Mouse (Mus musculus): ENCODE measurements around the gene Vps50. TPM values are rescaled to one million over a fixed set of nuclear protein-coding genes. Genes with fewer than 3 reads are reported as not detected.
"Not testable (repeated sequence)": the region's sequence is repeated elsewhere in the genome, so short reads cannot be mapped to it uniquely, and the experiment has no call there.

Gene Vps50
- polyA plus RNA-seq, 1 experiment = 1.6 TPM

GRCm38 (mm10) chr6:3560009-3560408, 61.8 kb downstream of the Vps50 start:
- no peak for TF ChIP-seq FLI1 (IDR thresholded peaks at IDR 0.05; ENCODE audit: low read length)
- TF ChIP-seq GATA1 (IDR thresholded peaks at IDR 0.05; ENCODE audit: borderline replicate concordance, low read length) = no peak
- peaks cover 20% of the 10 kb centered on the region for H3K36me3 ChIP-seq (replicated peaks; ENCODE audit: low read length)
- H3K4me3 ChIP-seq (replicated peaks) = no peak overlapping the region
- peaks cover 4% of the 10 kb centered on the region for H3K4me1 ChIP-seq
- H3K9me3 ChIP-seq = no peaks in the 10 kb centered on the region
- H3K27me3 ChIP-seq (replicated peaks) = no peaks in the 10 kb centered on the region

- TF ChIP-seq FLI1 (IDR thresholded peaks at IDR 0.05; ENCODE audit: low read length) (no peak), GATA1 (IDR thresholded peaks at IDR 0.05; ENCODE audit: borderline replicate concordance, low read length) (no peak)
- Histone ChIP-seq H3K4me3 (replicated peaks) (no peak overlapping the region), H3K36me3 (replicated peaks; ENCODE audit: low read length) (peaks cover 31% of the 10 kb centered on the region), H3K4me1 (peaks cover 15% of the 10 kb centered on the region), H3K27me3 (replicated peaks) (no peaks in the 10 kb centered on the region), H3K9me3 (no peaks in the 10 kb centered on the region)
These were observed 64.1 kb downstream of the Vps50 start for GRCm38 (mm10) chr6:3562301-3562700.

- not testable (repeated sequence) for H3K27me3 ChIP-seq (replicated peaks); H3K9me3 ChIP-seq; H3K4me3 ChIP-seq (replicated peaks)
- Histone ChIP-seq H3K36me3 (replicated peaks; ENCODE audit: low read length) (peaks cover 38% of the 10 kb centered on the region), H3K4me1 (peaks cover 15% of the 10 kb centered on the region)
These were observed 65.9 kb downstream of the Vps50 start for GRCm38 (mm10) chr6:3564118-3564517.

GRCm38 (mm10) chr6:3565005-3565404, 66.8 kb downstream of the Vps50 start:
- peaks cover 12% of the 10 kb centered on the region for H3K4me1 ChIP-seq
- H3K36me3 ChIP-seq (replicated peaks; ENCODE audit: low read length) = peaks cover 40% of the 10 kb centered on the region
- no peaks in the 10 kb centered on the region for H3K9me3 ChIP-seq
- no peak overlapping the region for H3K4me3 ChIP-seq (replicated peaks)
- TF ChIP-seq FLI1 (IDR thresholded peaks at IDR 0.05; ENCODE audit: low read length) (no peak), GATA1 (IDR thresholded peaks at IDR 0.05; ENCODE audit: borderline replicate concordance, low read length) (no peak)
- no peaks in the 10 kb centered on the region for H3K27me3 ChIP-seq (replicated peaks)

GRCm38 (mm10) chr6:3565667-3566066, 67.5 kb downstream of the Vps50 start:
- Histone ChIP-seq H3K9me3 (no peaks in the 10 kb centered on the region), H3K4me1 (peaks cover 13% of the 10 kb centered on the region), H3K27me3 (replicated peaks) (no peaks in the 10 kb centered on the region), H3K4me3 (replicated peaks) (no peak overlapping the region), H3K36me3 (replicated peaks; ENCODE audit: low read length) (peaks cover 47% of the 10 kb centered on the region)
- no peak for TF ChIP-seq FLI1 (IDR thresholded peaks at IDR 0.05; ENCODE audit: low read length)
- TF ChIP-seq GATA1 (IDR thresholded peaks at IDR 0.05; ENCODE audit: borderline replicate concordance, low read length) = no peak

- peaks cover 57% of the 10 kb centered on the region for H3K36me3 ChIP-seq (replicated peaks; ENCODE audit: low read length)
- TF ChIP-seq GATA1 (IDR thresholded peaks at IDR 0.05; ENCODE audit: borderline replicate concordance, low read length) (no peak), FLI1 (IDR thresholded peaks at IDR 0.05; ENCODE audit: low read length) (no peak)
- no peaks in the 10 kb centered on the region for H3K9me3 ChIP-seq
- peaks cover 13% of the 10 kb centered on the region for H3K4me1 ChIP-seq
- no peak overlapping the region for H3K4me3 ChIP-seq (replicated peaks)
- H3K27me3 ChIP-seq (replicated peaks) = no peaks in the 10 kb centered on the region
These were observed 69.0 kb downstream of the Vps50 start for GRCm38 (mm10) chr6:3567071-3567610.

GRCm38 (mm10) chr6:3572221-3572815, 74.1 kb downstream of the Vps50 start:
- TF ChIP-seq GATA1 (IDR thresholded peaks at IDR 0.05; ENCODE audit: borderline replicate concordance, low read length) (no peak), FLI1 (IDR thresholded peaks at IDR 0.05; ENCODE audit: low read length) (no peak)
- Histone ChIP-seq H3K4me1 (peaks cover 3% of the 10 kb centered on the region; the same call in 1 of the 2 replicates), H3K9me3 (no peaks in the 10 kb centered on the region), H3K4me3 (replicated peaks) (no peak overlapping the region), H3K27me3 (replicated peaks) (no peaks in the 10 kb centered on the region), H3K36me3 (replicated peaks; ENCODE audit: low read length) (peaks cover 64% of the 10 kb centered on the region)

- Histone ChIP-seq H3K36me3 (replicated peaks; ENCODE audit: low read length) (peaks cover 63% of the 10 kb centered on the region), H3K4me3 (replicated peaks) (no peak overlapping the region), H3K27me3 (replicated peaks) (no peaks in the 10 kb centered on the region), H3K4me1 (peaks cover 3% of the 10 kb centered on the region; the same call in 1 of the 2 replicates), H3K9me3 (no peaks in the 10 kb centered on the region)
- TF ChIP-seq FLI1 (IDR thresholded peaks at IDR 0.05; ENCODE audit: low read length) (no peak), GATA1 (IDR thresholded peaks at IDR 0.05; ENCODE audit: borderline replicate concordance, low read length) (no peak)
These were observed 75.6 kb downstream of the Vps50 start for GRCm38 (mm10) chr6:3573787-3574186.

GRCm38 (mm10) chr6:3585402-3585801, 87.2 kb downstream of the Vps50 start:
- Histone ChIP-seq H3K4me3 (replicated peaks) (no peak overlapping the region), H3K4me1 (peaks cover under 1% of the 10 kb centered on the region; the same call in 1 of the 2 replicates), H3K27me3 (replicated peaks) (no peaks in the 10 kb centered on the region), H3K36me3 (replicated peaks; ENCODE audit: low read length) (peaks cover 25% of the 10 kb centered on the region), H3K9me3 (no peaks in the 10 kb centered on the region)
- TF ChIP-seq GATA1 (IDR thresholded peaks at IDR 0.05; ENCODE audit: borderline replicate concordance, low read length) (no peak), FLI1 (IDR thresholded peaks at IDR 0.05; ENCODE audit: low read length) (no peak)

GRCm38 (mm10) chr6:3590289-3590904, 92.2 kb downstream of the Vps50 start:
- TF ChIP-seq GATA1 (IDR thresholded peaks at IDR 0.05; ENCODE audit: borderline replicate concordance, low read length) (no peak), FLI1 (IDR thresholded peaks at IDR 0.05; ENCODE audit: low read length) (no peak)
- Histone ChIP-seq H3K4me3 (replicated peaks) (no peak overlapping the region), H3K9me3 (no peaks in the 10 kb centered on the region), H3K27me3 (replicated peaks) (no peaks in the 10 kb centered on the region), H3K4me1 (peaks cover 4% of the 10 kb centered on the region; the same call in 1 of the 2 replicates), H3K36me3 (replicated peaks; ENCODE audit: low read length) (peaks cover 66% of the 10 kb centered on the region)

Data from megakaryocyte, embryonic 14.5 days (primary cell).